Mouse (Mus musculus): ENCODE results near the gene Kif5a. TPM values are rescaled to one million over a fixed set of nuclear protein-coding genes. Genes with fewer than 3 reads are reported as not detected.
A peak's percentile ranks its signal among the peaks of the same experiment; 100 is the strongest.

Gene Kif5a
- total RNA-seq, 1 experiment, result 6.2 TPM

- H3K4me1 ChIP-seq (ENCODE audit: control insufficient read depth in 2 of 2, insufficient read depth in 2 of 2, low read length in 2 of 2, poor library complexity in 1 of 2), result peaks cover 7 to 17% of the 10 kb centered on the region in 2 experiments
- TF ChIP-seq CHD2 (IDR thresholded peaks at IDR 0.05; ENCODE audit: low read depth, low read length) (no peak), ZNF384 (IDR thresholded peaks at IDR 0.05; ENCODE audit: low read depth, low read length) (no peak), MAFK (IDR thresholded peaks at IDR 0.05; ENCODE audit: insufficient read depth, low read depth, low read length) (no peak), HCFC1 (IDR thresholded peaks at IDR 0.05; ENCODE audit: borderline replicate concordance, insufficient read depth, low read length) (no peak), ZC3H11A (IDR thresholded peaks at IDR 0.05; ENCODE audit: borderline replicate concordance, low read depth, low read length) (no peak)
- H3K36me3 ChIP-seq (ENCODE audit: control insufficient read depth, insufficient read depth, low read length, poor library complexity, severe bottlenecking), result peaks cover 61% of the 10 kb centered on the region
- DNase-seq (ENCODE audit: low read depth, low spot score), result no peak
- H3K27ac ChIP-seq (ENCODE audit: insufficient read depth, low read depth, low read length, poor library complexity, severe bottlenecking), result no peak overlapping the region
- no peak overlapping the region for H3K4me3 ChIP-seq (ENCODE audit: insufficient read depth in 1 of 2, low read depth in 1 of 2, low read length in 2 of 2, poor library complexity in 1 of 2, severe bottlenecking in 1 of 2)
- no peak overlapping the region for H3K9ac ChIP-seq (ENCODE audit: insufficient read depth, low read depth, low read length, poor library complexity, severe bottlenecking)
- in situ Hi-C loops (cut with MboI; ENCODE audit: low sequenced_read_pairs in 2 of 2, unreplicated experiment in 2 of 2), result no loop called here
- H3K9me3 ChIP-seq (ENCODE audit: control insufficient read depth, insufficient read depth, low read depth, low read length), result no peaks in the 10 kb centered on the region
These were observed 16.6 kb upstream of the Kif5a start for GRCm38 (mm10) chr10:127279730-127280129.

GRCm38 (mm10) chr10:127274261-127275022 lies 11.3 kb upstream of the Kif5a start:
- peak; percentile 78 for DNase-seq (ENCODE audit: low read depth, low spot score)
- peaks cover 43% of the 10 kb centered on the region for H3K36me3 ChIP-seq (ENCODE audit: control insufficient read depth, insufficient read depth, low read length, poor library complexity, severe bottlenecking)
- H3K4me3 ChIP-seq (ENCODE audit: insufficient read depth in 1 of 2, low read depth in 1 of 2, low read length in 2 of 2, poor library complexity in 1 of 2, severe bottlenecking in 1 of 2), result no peak overlapping the region
- in situ Hi-C loops (cut with MboI; ENCODE audit: low sequenced_read_pairs in 2 of 2, unreplicated experiment in 2 of 2), result no loop called here
- H3K9me3 ChIP-seq (ENCODE audit: control insufficient read depth, insufficient read depth, low read depth, low read length), result no peaks in the 10 kb centered on the region
- H3K9ac ChIP-seq (ENCODE audit: insufficient read depth, low read depth, low read length, poor library complexity, severe bottlenecking), result no peak overlapping the region; the same call in 1 of the 2 replicates
- H3K27ac ChIP-seq (ENCODE audit: insufficient read depth, low read depth, low read length, poor library complexity, severe bottlenecking), result peak overlapping the region; percentile 9; the same call in 1 of the 2 replicates
- TF ChIP-seq MAFK (IDR thresholded peaks at IDR 0.05; ENCODE audit: insufficient read depth, low read depth, low read length) (no peak), HCFC1 (IDR thresholded peaks at IDR 0.05; ENCODE audit: borderline replicate concordance, insufficient read depth, low read length) (no peak), ZC3H11A (IDR thresholded peaks at IDR 0.05; ENCODE audit: borderline replicate concordance, low read depth, low read length) (no peak), ZNF384 (IDR thresholded peaks at IDR 0.05; ENCODE audit: low read depth, low read length) (no peak), CHD2 (IDR thresholded peaks at IDR 0.05; ENCODE audit: low read depth, low read length) (no peak)
- peaks cover 21 to 23% of the 10 kb centered on the region in 2 experiments for H3K4me1 ChIP-seq (ENCODE audit: control insufficient read depth in 2 of 2, insufficient read depth in 2 of 2, low read length in 2 of 2, poor library complexity in 1 of 2)

GRCm38 (mm10) chr10:127272371-127272770 lies 9.2 kb upstream of the Kif5a start:
- TF ChIP-seq ZC3H11A (IDR thresholded peaks at IDR 0.05; ENCODE audit: borderline replicate concordance, low read depth, low read length), result no peak
- no peak for TF ChIP-seq ZNF384 (IDR thresholded peaks at IDR 0.05; ENCODE audit: low read depth, low read length)
- no peak for TF ChIP-seq MAFK (IDR thresholded peaks at IDR 0.05; ENCODE audit: insufficient read depth, low read depth, low read length)
- no peak for TF ChIP-seq HCFC1 (IDR thresholded peaks at IDR 0.05; ENCODE audit: borderline replicate concordance, insufficient read depth, low read length)
- no peak for TF ChIP-seq CHD2 (IDR thresholded peaks at IDR 0.05; ENCODE audit: low read depth, low read length)
- in situ Hi-C loops (cut with MboI; ENCODE audit: low sequenced_read_pairs in 2 of 2, unreplicated experiment in 2 of 2), result no loop called here
- Histone ChIP-seq H3K9me3 (ENCODE audit: control insufficient read depth, insufficient read depth, low read depth, low read length) (no peaks in the 10 kb centered on the region), H3K4me1 (ENCODE audit: control insufficient read depth in 2 of 2, insufficient read depth in 2 of 2, low read length in 2 of 2, poor library complexity in 1 of 2) (peaks cover 23 to 31% of the 10 kb centered on the region in 2 experiments), H3K4me3 (ENCODE audit: insufficient read depth in 1 of 2, low read depth in 1 of 2, low read length in 2 of 2, poor library complexity in 1 of 2, severe bottlenecking in 1 of 2) (no peak overlapping the region), H3K36me3 (ENCODE audit: control insufficient read depth, insufficient read depth, low read length, poor library complexity, severe bottlenecking) (peaks cover 42% of the 10 kb centered on the region), H3K9ac (ENCODE audit: insufficient read depth, low read depth, low read length, poor library complexity, severe bottlenecking) (no peak overlapping the region), H3K27ac (ENCODE audit: insufficient read depth, low read depth, low read length, poor library complexity, severe bottlenecking) (no peak overlapping the region)
- DNase-seq (ENCODE audit: low read depth, low spot score), result no peak

GRCm38 (mm10) chr10:127269884-127270283 lies 6.7 kb upstream of the Kif5a start:
- Histone ChIP-seq H3K4me1 (ENCODE audit: control insufficient read depth in 2 of 2, insufficient read depth in 2 of 2, low read length in 2 of 2, poor library complexity in 1 of 2) (peaks cover 20 to 38% of the 10 kb centered on the region in 2 experiments), H3K27ac (ENCODE audit: insufficient read depth, low read depth, low read length, poor library complexity, severe bottlenecking) (peak overlapping the region; percentile 72; the same call in 1 of the 2 replicates), H3K36me3 (ENCODE audit: control insufficient read depth, insufficient read depth, low read length, poor library complexity, severe bottlenecking) (peaks cover 24% of the 10 kb centered on the region), H3K4me3 (ENCODE audit: insufficient read depth in 1 of 2, low read depth in 1 of 2, low read length in 2 of 2, poor library complexity in 1 of 2, severe bottlenecking in 1 of 2) (peak overlapping the region in 1 of 2 experiments; percentile 7; a peak in 1 of 4 replicates), H3K9me3 (ENCODE audit: control insufficient read depth, insufficient read depth, low read depth, low read length) (no peaks in the 10 kb centered on the region), H3K9ac (ENCODE audit: insufficient read depth, low read depth, low read length, poor library complexity, severe bottlenecking) (peak overlapping the region; percentile 0; the same call in 1 of the 2 replicates)
- TF ChIP-seq ZC3H11A (IDR thresholded peaks at IDR 0.05; ENCODE audit: borderline replicate concordance, low read depth, low read length) (no peak), CHD2 (IDR thresholded peaks at IDR 0.05; ENCODE audit: low read depth, low read length) (no peak), MAFK (IDR thresholded peaks at IDR 0.05; ENCODE audit: insufficient read depth, low read depth, low read length) (no peak), HCFC1 (IDR thresholded peaks at IDR 0.05; ENCODE audit: borderline replicate concordance, insufficient read depth, low read length) (no peak), ZNF384 (IDR thresholded peaks at IDR 0.05; ENCODE audit: low read depth, low read length) (no peak)
- in situ Hi-C loops (cut with MboI; ENCODE audit: low sequenced_read_pairs in 2 of 2, unreplicated experiment in 2 of 2), result no loop called here
- no peak for DNase-seq (ENCODE audit: low read depth, low spot score)

Data from ES-E14 (cell line).